Mouse (Mus musculus) kidney, embryonic 14.5 days (tissue): ENCODE results near the gene Dnlz. TPM values are rescaled to one million over a fixed set of nuclear protein-coding genes. Genes with fewer than 3 reads are reported as not detected.

ENCODE experiments used
- ATAC-seq: fragments of 200-750 bp; cut with Nextera tagmentation; 2 replicates; pipeline ENCODE4 v1.8.0; 2017; ENCODE audit warnings: moderate number of reproducible peaks, mild to moderate bottlenecking, moderate TSS enrichment, moderate library complexity; ENCODE audit not compliant: low FRiP score, low TSS enrichment
- H3K27ac ChIP-seq: fragments of 300-500 bp; sonication (generic); 2 replicates; pipeline ENCODE4 v1.5.1; 2014; ENCODE audit warnings: low read depth, mild to moderate bottlenecking, low read length, moderate library complexity, mixed read lengths
- H3K27me3 ChIP-seq: fragments of 300-500 bp; sonication (generic); 2 replicates; pipeline ENCODE4 v1.6.1; 2014; ENCODE audit warnings: mild to moderate bottlenecking, low read length; ENCODE audit not compliant: control insufficient read depth, insufficient read depth
- H3K36me3 ChIP-seq: fragments of 300-500 bp; sonication (generic); 2 replicates; pipeline ENCODE4 v1.6.1; 2014; ENCODE audit warnings: low read length, mixed read lengths; ENCODE audit not compliant: control insufficient read depth, insufficient read depth
- H3K4me1 ChIP-seq: fragments of 300-500 bp; sonication (generic); 2 replicates; pipeline ENCODE4 v1.6.1; 2014; ENCODE audit warnings: low read length, mixed read lengths; ENCODE audit not compliant: control insufficient read depth, insufficient read depth
- H3K4me2 ChIP-seq: fragments of 300-500 bp; sonication (generic); replicated peaks from 2 replicates; pipeline ENCODE4 v1.6.1; 2014; ENCODE audit warnings: low read depth, mild to moderate bottlenecking, low read length
- H3K4me3 ChIP-seq: fragments of 300-500 bp; sonication (generic); 2 replicates; pipeline ENCODE4 v1.5.1; 2014; ENCODE audit warnings: mild to moderate bottlenecking, low read length
- H3K9ac ChIP-seq: fragments of 300-500 bp; sonication (generic); 2 replicates; pipeline ENCODE4 v1.6.1; 2014; ENCODE audit warnings: low read depth, mild to moderate bottlenecking, low read length, moderate library complexity
- H3K9me3 ChIP-seq: fragments of 300-500 bp; sonication (generic); 2 replicates; pipeline ENCODE4 v1.6.1; 2016; ENCODE audit warnings: low read length; ENCODE audit not compliant: control insufficient read depth
- WGBS: fragments of 180-500 bp; shearing (Covaris S2); extraction: QIAGEN DNeasy Blood & Tissue Kit; methylation state at CpG from one replicate; pipeline ENCODE4 v1.1.7; 2014; 5-methylcytosine and 5-hydroxymethylcytosine counted together
- polyA plus RNA-seq: library from polyadenylated mRNA; unstranded; fragments of >200 nt; fragmentation: Nextera tagmentation; extraction: Ambion mirVana; gene quantifications from 2 replicates; pipeline ENCODE4 v1.2.1, GENCODE M21; 2014

Dnlz gene
- 27.4 and 33.3 TPM in 2 replicates for polyA plus RNA-seq

GRCm38 (mm10) chr2:26351358-26352290 is at the start of gene Dnlz:
Gene Dnlz, minus strand, starts transcription at chr2:26352110.
- Histone ChIP-seq H3K27me3 (no peaks in the 10 kb centered on the region), H3K4me1 (peaks cover 13% of the 10 kb centered on the region), H3K27ac (peak within 1 kb of the TSS; percentile 78), H3K36me3 (peaks cover 35% of the 10 kb centered on the region), H3K4me3 (peak within 1 kb of the TSS; percentile 81), H3K4me2 (peak within 1 kb of the TSS; percentile 96), H3K9ac (peak within 1 kb of the TSS; percentile 85), H3K9me3 (no peaks in the 10 kb centered on the region)
- 2% methylated on average over 62 of the region's 62 CpGs for WGBS
- peak; percentile 82 for ATAC-seq

- Histone ChIP-seq H3K9ac (no peak overlapping the region), H3K36me3 (peaks cover 71% of the 10 kb centered on the region), H3K27ac (no peak overlapping the region), H3K9me3 (no peaks in the 10 kb centered on the region), H3K4me1 (peaks cover 3% of the 10 kb centered on the region; the same call in 1 of the 2 replicates), H3K4me2 (no peak overlapping the region), H3K27me3 (no peaks in the 10 kb centered on the region), H3K4me3 (no peak overlapping the region)
- ATAC-seq, result no peak
- WGBS, result 90% methylated on average over 4 of the region's 4 CpGs
Observed at GRCm38 (mm10) chr2:26401023-26401422, 49.1 kb upstream of the Dnlz start.

GRCm38 (mm10) chr2:26400296-26400695 is 48.4 kb upstream of the Dnlz start:
- Histone ChIP-seq H3K4me3 (no peak overlapping the region), H3K36me3 (peaks cover 73% of the 10 kb centered on the region), H3K4me2 (no peak overlapping the region), H3K27ac (no peak overlapping the region), H3K27me3 (no peaks in the 10 kb centered on the region), H3K9ac (no peak overlapping the region), H3K4me1 (no peaks in the 10 kb centered on the region), H3K9me3 (no peaks in the 10 kb centered on the region)
- ATAC-seq, result no peak
- WGBS, result 92% methylated on average over 5 of the region's 5 CpGs

- WGBS, result 83% methylated on average over 5 of the region's 5 CpGs
- H3K4me2 ChIP-seq, result no peak overlapping the region
- H3K9ac ChIP-seq, result no peak overlapping the region
- H3K4me3 ChIP-seq, result no peak overlapping the region
- H3K27ac ChIP-seq, result no peak overlapping the region
- H3K4me1 ChIP-seq, result no peaks in the 10 kb centered on the region
- no peak for ATAC-seq
- peaks cover 80% of the 10 kb centered on the region for H3K36me3 ChIP-seq
- H3K27me3 ChIP-seq, result no peaks in the 10 kb centered on the region
- no peaks in the 10 kb centered on the region for H3K9me3 ChIP-seq
Observed at GRCm38 (mm10) chr2:26399647-26400046, 47.7 kb upstream of the Dnlz start.

GRCm38 (mm10) chr2:26398978-26399377 is 47.1 kb upstream of the Dnlz start:
- peaks cover 86% of the 10 kb centered on the region for H3K36me3 ChIP-seq
- 83% methylated on average over 8 of the region's 8 CpGs for WGBS
- H3K27me3 ChIP-seq, result no peaks in the 10 kb centered on the region
- H3K4me1 ChIP-seq, result no peaks in the 10 kb centered on the region
- ATAC-seq, result no peak
- no peak overlapping the region for H3K4me2 ChIP-seq
- H3K4me3 ChIP-seq, result no peak overlapping the region
- H3K9ac ChIP-seq, result no peak overlapping the region
- no peaks in the 10 kb centered on the region for H3K9me3 ChIP-seq
- no peak overlapping the region for H3K27ac ChIP-seq

- H3K36me3 ChIP-seq, result peaks cover 76% of the 10 kb centered on the region
- no peak overlapping the region for H3K9ac ChIP-seq
- no peak for ATAC-seq
- H3K4me2 ChIP-seq, result no peak overlapping the region
- H3K9me3 ChIP-seq, result no peaks in the 10 kb centered on the region
- 94% methylated on average over 6 of the region's 6 CpGs for WGBS
- peaks cover 12% of the 10 kb centered on the region for H3K4me1 ChIP-seq
- H3K27me3 ChIP-seq, result no peaks in the 10 kb centered on the region
- no peak overlapping the region for H3K4me3 ChIP-seq
- no peak overlapping the region for H3K27ac ChIP-seq
Observed at GRCm38 (mm10) chr2:26391617-26392016, 39.7 kb upstream of the Dnlz start.

- Histone ChIP-seq H3K27ac (no peak overlapping the region), H3K9ac (no peak overlapping the region), H3K9me3 (no peaks in the 10 kb centered on the region), H3K4me2 (no peak overlapping the region), H3K4me3 (no peak overlapping the region), H3K36me3 (peaks cover 76% of the 10 kb centered on the region), H3K27me3 (no peaks in the 10 kb centered on the region), H3K4me1 (peaks cover 12% of the 10 kb centered on the region)
- no peak for ATAC-seq
- WGBS, result 87% methylated on average over 3 of the region's 3 CpGs
Observed at GRCm38 (mm10) chr2:26390954-26391353, 39.0 kb upstream of the Dnlz start.

- Histone ChIP-seq H3K27ac (peak within 1 kb of the TSS; percentile 56; the same call in 1 of the 2 replicates), H3K36me3 (peaks cover 76% of the 10 kb centered on the region), H3K9me3 (no peaks in the 10 kb centered on the region), H3K4me2 (peak within 1 kb of the TSS; percentile 96), H3K27me3 (no peaks in the 10 kb centered on the region), H3K4me3 (peak within 1 kb of the TSS; percentile 98), H3K9ac (peak within 1 kb of the TSS; percentile 94), H3K4me1 (peaks cover 12% of the 10 kb centered on the region)
- WGBS, result under 1% methylated on average over 55 of the region's 60 CpGs
- peak; percentile 91 for ATAC-seq
Observed at GRCm38 (mm10) chr2:26389154-26389690, 37.3 kb upstream of the Dnlz start, which contains the start of the genes Entr1 and Pmpca. Gene Entr1, minus strand, starts transcription at chr2:26389316. Gene Pmpca, plus strand, starts transcription at chr2:26389339.

- Histone ChIP-seq H3K27ac (no peak overlapping the region), H3K4me2 (peak overlapping the region; percentile 96), H3K4me3 (peak overlapping the region; percentile 98), H3K9me3 (no peaks in the 10 kb centered on the region), H3K36me3 (peaks cover 76% of the 10 kb centered on the region), H3K27me3 (no peaks in the 10 kb centered on the region), H3K4me1 (peaks cover 12% of the 10 kb centered on the region), H3K9ac (peak overlapping the region; percentile 94)
- under 1% methylated on average over 42 of the region's 45 CpGs for WGBS
- ATAC-seq, result no peak; the same call in none of the 2 replicates
Observed at GRCm38 (mm10) chr2:26388682-26389153, 36.8 kb upstream of the Dnlz start.
